Mouse (Mus musculus): ENCODE results near the gene 4931422A03Rik. TPM values are rescaled to one million over a fixed set of nuclear protein-coding genes. Genes with fewer than 3 reads are reported as not detected.
A peak's percentile ranks its signal among the peaks of the same experiment; 100 is the strongest.
"Not testable (repeated sequence)": the region's sequence is repeated elsewhere in the genome, so short reads cannot be mapped to it uniquely, and the experiment has no call there.

The 4931422A03Rik gene
- total RNA-seq, 1 experiment from 2014 or later = not detected

DNA sequence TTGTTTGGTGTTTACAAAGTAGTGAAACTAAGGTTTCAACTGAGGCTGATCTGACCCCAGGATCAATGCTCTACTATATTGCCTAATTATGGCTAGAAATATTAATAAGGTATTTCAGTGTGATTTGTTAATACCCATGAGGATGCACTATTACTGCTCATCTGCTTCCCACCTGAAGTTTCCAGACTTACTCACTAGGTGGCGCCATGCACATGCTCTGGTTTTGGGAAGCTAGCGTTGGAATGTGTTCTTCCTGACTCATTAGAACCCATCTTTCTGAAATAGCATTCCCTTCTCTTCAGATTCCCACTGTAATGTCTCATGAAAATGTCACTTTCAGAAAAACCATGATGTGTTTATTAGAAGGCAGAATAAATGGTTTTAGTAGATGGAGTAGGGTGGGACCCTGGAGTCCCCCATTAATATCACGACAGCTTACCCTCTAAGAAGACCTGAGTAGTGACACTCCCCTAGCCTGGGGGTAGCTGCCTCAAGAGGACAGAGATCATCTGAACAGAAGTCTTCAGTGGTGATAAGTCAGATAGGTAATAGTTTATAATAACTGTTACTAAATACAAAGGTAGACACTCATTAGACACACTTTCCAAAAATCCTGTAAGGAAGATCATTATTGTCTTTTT, 6.8 kb upstream of the 4931422A03Rik start:
- peak; percentile 27 to 42; a peak in 1 of 4 replicates for ATAC-seq (replicated peaks in 1 of 2; ENCODE audit: insufficient read depth in 1 of 2, low FRiP score in 2 of 2, low TSS enrichment in 1 of 2, low read depth in 1 of 2, poor library complexity in 2 of 2, severe bottlenecking in 2 of 2)

DNA sequence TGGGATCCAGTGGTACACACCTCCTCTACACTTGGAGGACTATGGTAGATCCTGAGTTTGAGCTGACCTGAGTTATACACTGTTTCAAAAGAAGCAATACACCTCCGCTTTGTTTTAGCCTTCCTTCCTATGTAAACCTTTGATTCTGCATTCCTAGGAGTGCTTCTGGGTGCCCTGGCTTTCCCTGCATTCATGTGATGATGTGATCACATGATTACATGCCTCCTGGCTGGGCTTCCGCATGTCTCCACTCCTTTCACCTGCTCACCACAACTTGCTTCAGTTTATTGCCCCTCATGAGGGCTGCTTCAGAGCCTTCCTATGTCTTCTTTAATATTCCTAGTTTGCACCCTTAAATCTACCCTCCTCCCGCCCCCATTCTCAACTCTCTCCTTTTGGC, 3.9 kb upstream of the 4931422A03Rik start:
- ATAC-seq (replicated peaks in 1 of 2; ENCODE audit: insufficient read depth in 1 of 2, low FRiP score in 2 of 2, low TSS enrichment in 1 of 2, low read depth in 1 of 2, poor library complexity in 2 of 2, severe bottlenecking in 2 of 2) = no peak

DNA sequence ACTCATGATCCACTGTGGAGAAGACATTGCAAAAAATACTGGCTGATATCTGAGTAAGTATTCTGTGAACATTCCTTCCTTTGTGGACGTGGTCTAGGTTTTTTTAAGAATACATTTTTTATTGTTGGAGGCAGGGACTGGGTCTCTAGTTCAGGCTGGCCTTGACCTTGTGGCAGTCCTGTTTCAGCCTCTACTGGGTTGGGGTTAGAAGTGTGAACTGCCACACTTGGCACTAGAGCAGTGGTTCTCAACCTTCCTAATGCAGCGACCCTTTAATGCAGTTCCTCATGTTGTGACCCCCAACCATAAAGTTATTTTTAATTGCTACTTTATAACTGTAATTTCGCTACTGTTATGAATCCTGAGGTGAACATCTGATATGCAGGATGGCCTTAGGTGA, 2.2 kb upstream of the 4931422A03Rik start:
- no peak for ATAC-seq (replicated peaks in 1 of 2; ENCODE audit: insufficient read depth in 1 of 2, low FRiP score in 2 of 2, low TSS enrichment in 1 of 2, low read depth in 1 of 2, poor library complexity in 2 of 2, severe bottlenecking in 2 of 2)

DNA sequence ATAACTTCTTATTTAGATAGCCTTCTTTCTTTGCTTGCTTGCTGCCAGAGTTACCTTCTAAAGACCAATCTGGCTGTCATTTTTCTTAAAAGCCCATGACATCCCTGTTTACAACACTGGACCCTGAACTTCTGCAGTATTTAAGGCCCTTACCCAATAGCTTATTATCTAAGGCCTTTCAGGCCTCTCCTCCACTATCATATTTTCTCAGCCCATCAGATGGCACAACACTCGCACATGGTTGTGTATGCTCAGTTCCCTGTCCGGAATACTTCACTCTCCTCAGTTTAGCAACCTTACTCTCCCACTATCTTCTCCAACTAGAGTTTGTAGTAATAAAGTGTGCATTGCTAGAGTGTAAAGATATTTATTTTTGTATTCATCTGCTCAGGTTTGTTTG, 913 bp upstream of the 4931422A03Rik start:
- ATAC-seq (replicated peaks in 1 of 2; ENCODE audit: insufficient read depth in 1 of 2, low FRiP score in 2 of 2, low TSS enrichment in 1 of 2, low read depth in 1 of 2, poor library complexity in 2 of 2, severe bottlenecking in 2 of 2) = peak in 1 of 2 experiments; percentile 17; a peak in 1 of 4 replicates

DNA sequence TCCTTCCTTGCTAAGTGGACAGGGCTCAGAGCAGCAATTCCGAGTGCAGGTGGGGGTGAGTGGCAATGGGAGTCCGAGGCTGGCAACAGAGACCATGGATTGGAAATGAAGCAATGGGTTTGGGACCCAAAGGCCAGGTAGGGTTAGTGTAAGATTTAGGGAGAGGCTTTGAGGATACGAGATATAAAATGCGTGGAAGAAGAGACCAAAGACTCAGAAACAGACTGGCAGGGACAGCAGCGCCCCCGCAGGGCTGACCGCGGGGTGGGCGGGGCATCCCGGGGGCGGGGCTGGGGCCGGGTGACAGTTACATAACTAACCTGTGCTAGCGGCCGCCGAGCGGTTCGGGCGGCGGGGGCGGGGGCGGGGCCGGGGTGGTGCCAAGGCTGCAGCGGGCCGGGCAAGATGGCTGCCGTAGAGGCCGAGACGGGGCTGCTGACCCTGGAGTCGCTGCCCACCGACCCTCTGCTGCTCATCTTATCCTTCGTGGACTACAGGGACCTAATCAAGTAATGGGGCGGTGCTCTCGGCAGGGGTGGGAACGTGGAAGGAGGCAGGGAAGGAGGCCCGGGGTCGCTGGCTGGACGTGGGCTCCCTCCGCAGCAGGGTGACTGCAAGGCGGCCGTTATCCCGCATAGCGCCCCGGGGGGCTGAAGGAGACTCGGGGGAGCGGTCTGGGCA, 563 bp downstream of the 4931422A03Rik start, which contains the start of gene Fbxo3:
Fbxo3 (plus strand) TSS at position 264 of the 681 bp plus-strand sequence.
- peak; percentile 75 to 83 for ATAC-seq (replicated peaks in 1 of 2; ENCODE audit: insufficient read depth in 1 of 2, low FRiP score in 2 of 2, low TSS enrichment in 1 of 2, low read depth in 1 of 2, poor library complexity in 2 of 2, severe bottlenecking in 2 of 2)

DNA sequence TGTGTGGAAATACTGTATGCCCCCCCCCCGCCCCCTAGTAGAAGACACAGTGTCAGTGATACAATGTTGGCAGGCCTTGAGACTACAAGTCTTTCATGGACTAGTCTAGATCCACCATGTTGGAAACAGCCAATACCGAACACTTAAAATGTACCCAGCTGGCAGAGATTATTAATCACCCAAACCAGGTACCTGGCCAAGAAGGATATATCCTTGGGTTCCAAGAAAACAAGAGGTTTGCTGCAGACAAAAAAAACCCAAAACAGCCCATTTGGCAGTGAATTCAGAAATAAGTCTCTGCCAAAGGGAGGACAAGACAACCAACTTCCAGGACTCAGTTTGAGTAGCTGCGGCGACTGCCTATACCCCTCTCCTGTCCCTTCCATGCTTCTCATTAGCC, 3.5 kb downstream of the 4931422A03Rik start:
- ATAC-seq (replicated peaks in 1 of 2; ENCODE audit: insufficient read depth in 1 of 2, low FRiP score in 2 of 2, low TSS enrichment in 1 of 2, low read depth in 1 of 2, poor library complexity in 2 of 2, severe bottlenecking in 2 of 2) = no peak

DNA sequence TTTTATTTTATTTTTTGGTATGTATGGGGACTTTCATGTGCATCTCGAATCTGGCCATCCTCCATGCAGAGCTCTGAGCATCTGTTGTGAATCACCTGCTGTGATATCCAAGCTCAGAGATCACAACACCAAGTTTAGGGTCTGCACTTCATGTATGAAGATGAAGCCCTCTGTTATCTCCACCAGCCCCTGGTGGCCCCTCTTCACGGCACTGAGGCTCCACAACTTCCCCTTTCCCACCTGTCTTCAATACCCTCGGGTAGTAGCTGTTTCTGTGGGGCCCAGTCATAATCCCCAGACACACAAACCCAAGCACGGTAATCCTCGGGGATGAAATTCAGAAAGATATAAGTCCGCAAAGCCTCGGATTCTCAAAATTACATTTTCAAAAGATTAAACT, 5.1 kb downstream of the 4931422A03Rik start:
- no peak for ATAC-seq (replicated peaks in 1 of 2; ENCODE audit: insufficient read depth in 1 of 2, low FRiP score in 2 of 2, low TSS enrichment in 1 of 2, low read depth in 1 of 2, poor library complexity in 2 of 2, severe bottlenecking in 2 of 2)

DNA sequence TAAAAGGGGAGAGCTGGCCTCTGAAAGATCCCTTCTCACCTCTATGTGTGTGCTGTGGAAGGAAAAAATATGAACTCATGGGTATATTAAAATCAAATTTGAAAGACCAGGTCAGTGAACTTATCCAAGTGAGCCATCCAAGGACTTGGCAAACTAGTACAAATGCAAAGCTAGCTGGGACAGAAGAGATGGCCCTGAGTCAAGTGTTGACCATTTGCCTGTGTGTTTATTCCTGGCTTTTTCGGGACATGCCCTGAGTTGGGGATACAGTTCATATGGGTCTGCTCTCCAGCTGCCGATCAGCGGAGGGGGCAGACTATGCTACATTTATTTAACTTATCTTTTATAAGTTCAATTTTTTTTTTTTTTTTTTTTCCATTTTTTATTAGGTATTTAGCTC, 19.3 kb downstream of the 4931422A03Rik start:
- not testable (repeated sequence) for ATAC-seq (replicated peaks in 1 of 2; ENCODE audit: insufficient read depth in 1 of 2, low FRiP score in 2 of 2, low TSS enrichment in 1 of 2, low read depth in 1 of 2, poor library complexity in 2 of 2, severe bottlenecking in 2 of 2)

DNA sequence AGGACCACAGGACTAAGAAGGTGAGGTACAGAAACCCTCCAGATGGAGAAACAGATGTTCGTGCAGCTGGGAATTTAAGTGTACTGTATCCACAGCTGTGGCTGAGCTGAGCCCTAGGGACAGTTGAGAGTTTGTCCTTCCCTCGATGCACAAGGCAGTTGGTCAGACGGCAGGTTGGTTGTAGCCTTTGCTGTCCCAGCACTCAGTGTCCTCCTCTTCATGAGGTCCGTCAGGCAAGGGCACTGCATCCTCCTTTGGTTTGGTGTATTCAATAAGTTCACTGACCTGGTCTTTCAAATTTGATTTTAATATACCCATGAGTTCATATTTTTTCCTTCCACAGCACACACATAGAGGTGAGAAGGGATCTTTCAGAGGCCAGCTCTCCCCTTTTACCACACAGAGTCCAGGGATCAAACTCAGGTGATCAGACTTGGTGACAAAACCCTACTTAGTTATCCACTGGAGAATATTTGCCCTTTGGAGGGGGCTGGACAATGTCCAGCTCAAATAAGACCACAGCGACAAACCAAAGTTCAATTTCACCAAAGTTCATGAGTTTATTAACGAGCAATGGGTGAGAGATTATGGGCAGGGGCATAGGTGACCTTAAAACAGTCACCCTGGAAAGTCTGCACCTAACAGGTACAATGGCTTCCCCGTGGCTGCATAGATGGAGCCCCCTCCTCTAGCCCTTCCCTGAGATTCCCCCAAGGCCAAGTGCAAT, 20.2 kb downstream of the 4931422A03Rik start:
- no peak for ATAC-seq (replicated peaks in 1 of 2; ENCODE audit: insufficient read depth in 1 of 2, low FRiP score in 2 of 2, low TSS enrichment in 1 of 2, low read depth in 1 of 2, poor library complexity in 2 of 2, severe bottlenecking in 2 of 2)

DNA sequence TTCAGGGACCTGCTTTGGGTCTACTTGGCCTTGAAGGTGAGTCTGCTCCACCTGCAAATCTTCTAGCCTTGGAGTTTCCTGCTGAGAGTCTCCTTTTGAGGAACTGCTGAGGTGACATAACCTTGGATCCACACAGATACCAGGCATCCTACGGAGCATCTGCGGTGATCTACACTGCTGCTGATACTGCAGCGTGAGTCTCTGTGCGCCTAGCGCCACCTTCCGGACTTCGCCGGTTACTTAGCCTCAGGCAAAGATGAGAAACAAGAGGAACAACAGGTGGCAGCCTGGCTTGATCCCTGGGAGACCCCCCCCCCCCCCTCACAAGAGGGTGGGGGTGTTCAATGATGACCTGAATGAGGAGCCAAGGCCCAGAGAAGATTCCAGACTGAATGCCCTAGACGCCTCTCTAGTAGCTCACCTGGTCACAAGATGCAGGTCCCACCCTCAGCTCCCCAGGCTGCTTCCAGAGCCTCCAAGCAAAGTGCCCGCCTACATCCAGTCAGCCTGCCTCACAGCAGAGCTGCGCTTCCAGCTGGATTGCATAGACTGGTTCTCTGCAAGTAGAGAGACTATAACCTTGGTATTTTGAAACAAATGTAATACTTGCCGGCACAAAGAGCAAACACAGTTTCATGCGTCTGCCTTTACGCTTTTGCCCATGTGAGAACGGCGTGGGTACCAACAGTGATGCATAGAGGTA, 25.3 kb downstream of the 4931422A03Rik start:
- peak; percentile 80 to 85 for ATAC-seq (replicated peaks in 1 of 2; ENCODE audit: insufficient read depth in 1 of 2, low FRiP score in 2 of 2, low TSS enrichment in 1 of 2, low read depth in 1 of 2, poor library complexity in 2 of 2, severe bottlenecking in 2 of 2)

DNA sequence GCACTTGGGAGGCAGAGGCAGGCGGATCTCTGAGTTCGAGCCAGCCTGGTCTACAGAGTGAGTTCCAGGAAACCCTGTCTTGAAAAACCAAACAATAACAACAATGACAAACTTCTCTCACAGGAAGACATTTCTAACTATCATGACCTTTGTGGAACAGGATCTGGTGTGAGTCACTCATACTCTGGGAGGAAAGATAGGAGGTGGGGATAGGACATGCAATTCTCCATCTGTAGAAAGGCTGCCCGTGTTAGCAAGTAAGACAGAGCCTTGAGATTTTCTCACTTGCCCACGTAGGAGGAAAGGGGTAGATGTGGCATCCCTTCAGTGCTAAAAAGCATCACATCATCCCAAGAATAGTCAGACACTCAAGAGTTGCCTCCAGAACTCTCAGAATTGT, 26.3 kb downstream of the 4931422A03Rik start:
- ATAC-seq (replicated peaks in 1 of 2; ENCODE audit: insufficient read depth in 1 of 2, low FRiP score in 2 of 2, low TSS enrichment in 1 of 2, low read depth in 1 of 2, poor library complexity in 2 of 2, severe bottlenecking in 2 of 2) = no peak

DNA sequence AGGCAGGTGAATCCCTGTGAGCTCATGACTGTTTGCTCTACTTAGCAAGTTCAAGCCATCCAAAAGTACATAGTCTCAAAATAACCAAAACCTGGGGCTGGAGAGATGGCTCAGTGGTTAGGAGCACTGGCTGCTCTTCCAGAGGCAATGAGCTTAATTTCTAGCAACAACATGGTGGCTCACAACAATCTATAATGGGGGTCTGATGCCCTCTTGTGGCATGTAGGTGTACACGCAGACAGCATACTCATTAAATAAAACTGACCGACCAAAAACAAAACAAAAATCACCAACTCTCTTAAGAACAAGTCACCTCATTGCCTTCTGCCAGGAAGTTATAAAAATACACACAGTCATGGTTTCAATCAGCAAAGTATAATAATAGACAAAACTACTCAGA, 27.1 kb downstream of the 4931422A03Rik start:
- ATAC-seq (replicated peaks in 1 of 2; ENCODE audit: insufficient read depth in 1 of 2, low FRiP score in 2 of 2, low TSS enrichment in 1 of 2, low read depth in 1 of 2, poor library complexity in 2 of 2, severe bottlenecking in 2 of 2) = peak; percentile 53 to 72

DNA sequence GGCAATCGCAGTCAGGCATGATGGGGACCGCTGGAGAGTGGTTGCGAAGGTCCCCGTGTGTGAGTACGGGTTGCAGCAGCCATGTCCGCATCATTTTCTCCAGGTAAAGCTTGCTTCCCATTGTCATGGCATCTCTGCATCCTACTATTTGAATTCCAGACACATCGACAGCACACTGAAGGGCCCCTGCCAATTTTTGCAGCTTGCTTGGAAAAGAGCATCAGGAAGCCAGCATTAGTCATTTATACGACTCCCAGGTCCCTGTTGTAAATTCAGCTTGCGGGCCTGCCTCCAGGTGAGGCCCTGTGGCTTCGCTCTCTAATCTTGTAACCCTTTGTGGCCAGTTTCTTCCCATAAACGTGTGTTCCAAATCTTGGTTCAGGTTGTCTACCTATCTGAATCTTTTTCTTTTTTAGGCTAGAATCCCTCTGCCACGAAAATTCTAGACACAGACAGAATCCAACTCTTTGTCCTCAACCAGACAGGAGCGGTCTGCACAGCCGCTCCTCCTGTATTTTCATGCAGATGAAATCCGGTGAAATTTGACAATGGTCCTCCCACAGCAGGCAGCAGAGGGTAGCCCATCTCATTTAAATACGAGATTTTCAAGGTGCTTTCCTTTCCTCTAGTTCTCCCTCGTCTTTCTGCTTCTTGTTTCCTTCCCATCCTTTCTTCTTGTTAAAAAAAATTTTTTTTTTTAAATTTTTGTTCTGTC, 35.4 kb downstream of the 4931422A03Rik start:
- ATAC-seq (replicated peaks in 1 of 2; ENCODE audit: insufficient read depth in 1 of 2, low FRiP score in 2 of 2, low TSS enrichment in 1 of 2, low read depth in 1 of 2, poor library complexity in 2 of 2, severe bottlenecking in 2 of 2) = no peak

DNA sequence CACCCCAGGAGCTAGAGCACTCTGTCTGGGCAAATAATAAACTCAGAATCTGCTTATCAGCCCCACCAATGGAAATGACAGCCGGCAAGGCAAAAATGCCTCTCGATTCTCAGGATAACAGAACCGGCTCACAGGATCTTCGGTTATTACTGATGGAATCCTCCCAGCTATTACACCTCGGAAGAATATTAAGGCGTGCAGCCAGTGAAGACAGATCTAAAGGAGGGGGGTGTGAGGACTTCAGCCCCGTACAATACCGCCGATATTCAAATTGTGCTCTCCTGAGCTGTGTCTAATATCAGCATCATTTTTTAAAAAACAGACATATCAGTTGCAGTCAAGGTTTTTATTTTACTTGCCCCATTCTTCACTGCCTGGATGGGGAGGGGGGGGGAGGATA, 36.0 kb downstream of the 4931422A03Rik start:
- ATAC-seq (replicated peaks in 1 of 2; ENCODE audit: insufficient read depth in 1 of 2, low FRiP score in 2 of 2, low TSS enrichment in 1 of 2, low read depth in 1 of 2, poor library complexity in 2 of 2, severe bottlenecking in 2 of 2) = no peak

DNA sequence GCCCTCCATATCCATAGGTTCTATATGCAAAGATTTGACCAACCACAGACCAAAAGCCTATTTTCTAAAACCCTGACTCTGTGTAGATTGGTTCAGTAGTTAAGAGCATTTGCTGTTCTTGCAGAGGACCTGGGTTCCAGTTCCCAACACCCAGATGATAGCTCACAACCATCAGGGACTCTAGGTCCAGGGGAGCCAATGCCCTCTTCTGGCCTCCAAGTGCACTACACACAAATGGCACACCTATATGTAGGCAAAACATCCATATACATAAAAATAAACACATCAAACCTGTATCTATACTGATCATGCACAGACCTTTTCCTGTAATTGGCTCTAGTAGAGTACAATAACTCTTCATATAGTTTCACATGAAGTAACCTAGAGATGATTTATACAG, 36.9 kb downstream of the 4931422A03Rik start:
- ATAC-seq (replicated peaks in 1 of 2; ENCODE audit: insufficient read depth in 1 of 2, low FRiP score in 2 of 2, low TSS enrichment in 1 of 2, low read depth in 1 of 2, poor library complexity in 2 of 2, severe bottlenecking in 2 of 2) = no peak

DNA sequence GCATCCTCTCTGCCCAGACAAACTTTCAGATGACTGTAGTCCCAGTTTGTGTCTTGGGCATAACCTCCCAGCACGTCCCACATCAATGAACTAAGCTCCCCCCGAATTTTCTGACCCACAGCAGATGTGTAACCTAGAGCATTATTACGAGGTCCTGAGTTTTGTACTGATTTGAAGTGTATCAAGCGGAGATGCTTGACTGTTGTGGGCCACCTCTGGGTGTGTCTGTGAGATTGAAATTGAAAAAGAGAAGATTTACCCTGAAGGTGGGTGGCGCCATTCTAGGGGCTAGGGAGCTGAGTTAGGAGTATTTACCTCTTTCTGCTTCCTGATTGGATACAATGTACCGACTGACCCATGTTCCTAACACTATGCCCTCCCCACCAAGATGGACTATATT, 38.4 kb downstream of the 4931422A03Rik start:
- ATAC-seq (replicated peaks in 1 of 2; ENCODE audit: insufficient read depth in 1 of 2, low FRiP score in 2 of 2, low TSS enrichment in 1 of 2, low read depth in 1 of 2, poor library complexity in 2 of 2, severe bottlenecking in 2 of 2) = no peak

DNA sequence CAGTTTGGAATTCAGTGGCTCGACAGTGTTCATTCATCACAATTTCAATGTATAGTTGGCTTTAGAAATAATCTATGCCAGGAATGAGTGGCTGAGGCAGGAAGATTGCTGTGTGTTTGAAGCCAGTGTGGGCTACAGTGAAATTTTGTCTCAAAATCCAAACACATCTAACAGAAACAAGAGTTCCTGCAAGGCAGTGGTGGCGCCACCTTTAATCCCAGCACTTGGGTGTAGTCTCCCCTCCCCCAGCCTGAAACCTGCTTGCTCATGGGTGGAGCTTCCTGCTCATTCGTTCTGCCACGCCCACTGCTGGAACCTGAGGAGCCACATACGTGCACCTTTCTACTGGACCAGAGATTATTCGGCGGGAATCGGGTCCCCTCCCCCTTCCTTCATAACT, 40.6 kb downstream of the 4931422A03Rik start:
- ATAC-seq (replicated peaks in 1 of 2; ENCODE audit: insufficient read depth in 1 of 2, low FRiP score in 2 of 2, low TSS enrichment in 1 of 2, low read depth in 1 of 2, poor library complexity in 2 of 2, severe bottlenecking in 2 of 2) = not testable (repeated sequence)

Measured in hematopoietic stem cell, adult 5-6 weeks (primary cell).